Mouse (Mus musculus) v-Abl transformed pro-B cells (cell line): ENCODE measurements at regions not wholly inside any gene's neighbourhood (a gene's known extent, or its start where the extent isn't known, plus 50 kb on each side); places are given as distances from the start of the nearest gene placed in this dataset.

Experiments
- in situ Hi-C, 2 experiments: fragments of 400-800 bp; cut with MboI; formaldehyde crosslinking; loops; one replicate each; pipeline ENCODE4 v1.15.1; 2025; ENCODE audit not compliant: unreplicated experiment in 2 of 2

- in situ Hi-C loops, result loop anchor here (5.0 to 25.0 kb wide), 5 partner anchors 400 to 1467 kb away; partner anchors contain the start of genes Kctd15 (in 1 of the 2) and Pdcd2l (in 1 of the 2)
These were observed 51.4 kb downstream of the Scgb1b24 start for GRCm38 (mm10) chr7:33795016-33795415.
